Mouse (Mus musculus) liver, adult 2 months (tissue): Measurements from ENCODE around the gene Klhl31. TPM values are rescaled to one million over a fixed set of nuclear protein-coding genes. Genes with fewer than 3 reads are reported as not detected.

Source experiments
- DNase-seq: peaks from one replicate; pipeline ENCODE4 v3.0.0-alpha.2; 2011; ENCODE audit warnings: low read depth, low spot score; ENCODE audit errors: extremely low read depth
- H3K27ac ChIP-seq: fragments of 200-500 bp; replicated peaks from 2 replicates; pipeline ENCODE4 v1.5.1; 2012; ENCODE audit warnings: low read depth, mild to moderate bottlenecking, control low read depth, inconsistent platforms, low read length; ENCODE audit not compliant: insufficient read depth
- H3K27me3 ChIP-seq: fragments of 200-500 bp; 2 replicates; pipeline ENCODE4 v1.6.1; 2012; ENCODE audit warnings: mild to moderate bottlenecking, moderate library complexity, low read length, inconsistent platforms; ENCODE audit not compliant: control insufficient read depth, insufficient read depth
- H3K36me3 ChIP-seq: fragments of 200-500 bp; 2 replicates; pipeline ENCODE4 v1.6.1; 2012; ENCODE audit warnings: low read length, inconsistent platforms; ENCODE audit not compliant: control insufficient read depth, insufficient read depth
- H3K4me1 ChIP-seq: fragments of 200-500 bp; 2 replicates; pipeline ENCODE4 v1.6.1; 2011; ENCODE audit warnings: low read length; ENCODE audit not compliant: control insufficient read depth, insufficient read depth
- H3K4me3 ChIP-seq: fragments of 200-500 bp; 2 replicates; pipeline ENCODE4 v1.5.1; 2011; ENCODE audit warnings: low read depth, mild to moderate bottlenecking, control low read depth, low read length, moderate library complexity; ENCODE audit not compliant: insufficient read depth
- H3K79me2 ChIP-seq: fragments of 200-500 bp; 2 replicates; pipeline ENCODE4 v1.6.1; 2012; ENCODE audit warnings: inconsistent platforms, mild to moderate bottlenecking, low read length, moderate library complexity; ENCODE audit not compliant: control insufficient read depth, insufficient read depth
- H3K9ac ChIP-seq: fragments of 200-500 bp; 2 replicates; pipeline ENCODE4 v1.6.1; 2012; ENCODE audit warnings: low read depth, mild to moderate bottlenecking, control low read depth, inconsistent platforms, low read length
- CTCF ChIP-seq: fragments of 200-500 bp; IDR thresholded peaks from 2 replicates; pipeline ENCODE4 v1.5.1; 2011; ENCODE audit warnings: low read depth, low read length, control low read depth
- POLR2A ChIP-seq: fragments of 200-500 bp; IDR thresholded peaks from 2 replicates; pipeline ENCODE4 v1.6.1; 2011; ENCODE audit warnings: low read length, control low read depth; ENCODE audit not compliant: insufficient read depth; ENCODE audit errors: extremely low read depth
- WGBS: fragments of 180-500 bp; shearing (Covaris S2); methylation state at CpG from one replicate; pipeline ENCODE4 v1.1.7; 2018; 5-methylcytosine and 5-hydroxymethylcytosine counted together
- polyA plus RNA-seq: library from polyadenylated mRNA; depleted of rRNA; stranded (reverse); fragments of >200 nt; gene quantifications from 2 replicates; pipeline ENCODE4 v1.2.3, GENCODE M21; 2012
- total RNA-seq: library from RNA; depleted of rRNA; stranded (reverse); fragments of >200 nt; gene quantifications from 2 replicates; pipeline ENCODE4 v1.2.3, GENCODE M21; 2014

Gene Klhl31
- total and polyA plus RNA-seq, 2 experiments = 0.18 TPM; not detected in 1

GRCm38 (mm10) chr9:77671004-77671403, 34.7 kb downstream of the Klhl31 start:
- H3K4me3 ChIP-seq = no peak overlapping the region
- no peaks in the 10 kb centered on the region for H3K79me2 ChIP-seq
- no peaks in the 10 kb centered on the region for H3K4me1 ChIP-seq
- no peak overlapping the region for H3K9ac ChIP-seq
- 94% methylated on average over 5 of the region's 5 CpGs for WGBS
- no peaks in the 10 kb centered on the region for H3K36me3 ChIP-seq
- TF ChIP-seq CTCF (no peak), POLR2A (no peak)
- no peaks in the 10 kb centered on the region for H3K27me3 ChIP-seq
- no peak overlapping the region for H3K27ac ChIP-seq
- DNase-seq = no peak

GRCm38 (mm10) chr9:77673218-77673617, 36.9 kb downstream of the Klhl31 start:
- WGBS = 91% methylated on average over 4 of the region's 4 CpGs
- no peak overlapping the region for H3K27ac ChIP-seq
- TF ChIP-seq POLR2A (no peak), CTCF (no peak)
- no peaks in the 10 kb centered on the region for H3K79me2 ChIP-seq
- DNase-seq = no peak
- no peak overlapping the region for H3K9ac ChIP-seq
- no peaks in the 10 kb centered on the region for H3K27me3 ChIP-seq
- no peak overlapping the region for H3K4me3 ChIP-seq
- H3K36me3 ChIP-seq = no peaks in the 10 kb centered on the region
- H3K4me1 ChIP-seq = no peaks in the 10 kb centered on the region

DNA sequence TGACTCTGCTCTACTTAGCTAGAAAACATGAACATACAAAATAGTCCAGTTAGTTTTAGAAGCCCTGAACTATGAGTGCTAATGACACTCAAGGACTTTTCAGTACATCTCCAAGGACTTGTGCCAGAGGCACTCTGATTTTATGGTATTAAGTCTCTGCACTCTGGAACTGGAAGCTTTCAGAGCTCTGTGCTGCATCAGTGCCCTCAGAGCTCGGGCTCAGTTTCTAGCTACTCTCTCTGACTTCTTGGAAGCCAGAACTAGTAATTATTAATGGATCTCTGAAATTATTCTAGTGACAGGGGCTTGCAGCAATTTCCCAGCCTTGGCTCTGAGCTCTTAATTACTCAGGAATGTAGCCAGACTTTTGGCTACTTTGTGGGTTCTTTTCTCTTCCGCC, 37.7 kb downstream of the Klhl31 start:
- TF ChIP-seq CTCF (no peak), POLR2A (no peak)
- no peak overlapping the region for H3K27ac ChIP-seq
- 66% methylated on average over 2 of the region's 2 CpGs for WGBS

GRCm38 (mm10) chr9:77684938-77685337, 48.6 kb downstream of the Klhl31 start:
- H3K27ac ChIP-seq = no peak overlapping the region
- no peak overlapping the region for H3K9ac ChIP-seq
- no peak for TF ChIP-seq CTCF
- TF ChIP-seq POLR2A = no peak
- 69% methylated on average over 4 of the region's 4 CpGs for WGBS
- no peaks in the 10 kb centered on the region for H3K4me1 ChIP-seq
- H3K36me3 ChIP-seq = no peaks in the 10 kb centered on the region
- H3K4me3 ChIP-seq = no peak overlapping the region
- DNase-seq = peak; percentile 44
- no peaks in the 10 kb centered on the region for H3K79me2 ChIP-seq
- no peaks in the 10 kb centered on the region for H3K27me3 ChIP-seq

More for the DNA sequence above, 37.7 kb downstream of the Klhl31 start:
- Histone ChIP-seq H3K27me3 (no peaks in the 10 kb centered on the region), H3K9ac (no peak overlapping the region), H3K4me1 (no peaks in the 10 kb centered on the region), H3K79me2 (no peaks in the 10 kb centered on the region), H3K36me3 (no peaks in the 10 kb centered on the region), H3K4me3 (no peak overlapping the region)
- no peak for DNase-seq

- Histone ChIP-seq H3K4me3 (no peak overlapping the region), H3K79me2 (no peaks in the 10 kb centered on the region), H3K9ac (no peak overlapping the region), H3K27ac (no peak overlapping the region), H3K4me1 (no peaks in the 10 kb centered on the region), H3K27me3 (no peaks in the 10 kb centered on the region), H3K36me3 (no peaks in the 10 kb centered on the region)
- WGBS = 53% methylated on average over 5 of the region's 5 CpGs
- peak; percentile 47 for DNase-seq
- TF ChIP-seq POLR2A (no peak), CTCF (no peak)
Measured at GRCm38 (mm10) chr9:77685825-77686500, 49.7 kb downstream of the Klhl31 start.

DNA sequence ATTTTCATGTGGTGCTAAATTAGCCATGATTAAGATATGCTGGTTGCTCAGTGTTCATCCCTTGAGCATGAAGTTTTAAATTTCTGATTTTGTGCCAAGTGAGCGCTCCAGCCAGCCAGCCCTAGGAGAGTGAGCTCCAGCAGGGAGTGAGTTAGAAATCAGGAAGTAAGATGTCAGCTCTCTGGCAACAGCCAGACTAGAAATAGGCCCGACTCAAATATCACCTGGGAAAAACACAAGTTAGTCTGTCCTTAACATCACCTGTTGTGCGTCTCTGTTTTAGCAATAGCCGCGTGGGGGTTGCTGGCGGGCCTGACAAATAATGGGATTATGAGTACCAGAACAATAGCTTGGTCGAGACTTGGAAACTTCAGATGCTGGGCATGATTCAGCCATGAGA, 56.4 kb downstream of the Klhl31 start:
- no peaks in the 10 kb centered on the region for H3K27me3 ChIP-seq
- no peak for DNase-seq
- no peak for TF ChIP-seq CTCF
- no peak for TF ChIP-seq POLR2A

More for the DNA sequence above, 56.4 kb downstream of the Klhl31 start:
- Histone ChIP-seq H3K27ac (no peak overlapping the region), H3K36me3 (no peaks in the 10 kb centered on the region), H3K4me1 (no peaks in the 10 kb centered on the region), H3K79me2 (no peaks in the 10 kb centered on the region; the same call in 1 of the 2 replicates), H3K9ac (no peak overlapping the region), H3K4me3 (no peak overlapping the region)
- 81% methylated on average over 7 of the region's 7 CpGs for WGBS
